Mouse (Mus musculus) myocyte (in vitro differentiated cells): Measurements from ENCODE around the gene Cgref1. TPM values are rescaled to one million over a fixed set of nuclear protein-coding genes. Genes with fewer than 3 reads are reported as not detected.

Source experiments
- H3K27me3 ChIP-seq: one replicate; pipeline ENCODE4 v1.6.1; 2011; ENCODE audit not compliant: control insufficient read depth, insufficient read depth, insufficient read length
- H3K36me3 ChIP-seq: one replicate; pipeline ENCODE4 v1.6.1; 2011; ENCODE audit not compliant: control insufficient read depth, insufficient read depth
- H3K4me2 ChIP-seq: one replicate; pipeline ENCODE4 v1.6.1; 2011; ENCODE audit warnings: low read depth, control low read depth
- H3K4me3 ChIP-seq: one replicate; pipeline ENCODE4 v1.5.1; 2011; ENCODE audit warnings: mild to moderate bottlenecking, control low read depth, moderate library complexity
- H3K79me2 ChIP-seq: one replicate; pipeline ENCODE4 v1.6.1; 2011; ENCODE audit not compliant: control insufficient read depth, insufficient read depth
- H3ac ChIP-seq: one replicate; pipeline ENCODE4 v1.6.1; 2011; ENCODE audit not compliant: control insufficient read depth, insufficient read length
- CEBPB ChIP-seq: IDR thresholded peaks from 2 replicates; pipeline ENCODE4 v1.6.1; 2011; ENCODE audit warnings: mild to moderate bottlenecking, moderate library complexity; ENCODE audit not compliant: poor library complexity, insufficient read depth, severe bottlenecking
- E2F4 ChIP-seq: IDR thresholded peaks from one replicate; pipeline ENCODE4 v1.6.1; 2011; ENCODE audit warnings: mild to moderate bottlenecking, control low read depth, moderate library complexity; ENCODE audit not compliant: insufficient read depth
- MAX ChIP-seq: IDR thresholded peaks from one replicate; pipeline ENCODE4 v1.6.1; 2011; ENCODE audit warnings: low read depth, mild to moderate bottlenecking, control low read depth
- MYOD1 ChIP-seq, 3 experiments: IDR thresholded peaks; one replicate each; pipeline ENCODE4 v1.6.1; 2011; ENCODE audit warnings: control low read depth in 2 of 3, low read depth in 2 of 3, mild to moderate bottlenecking in 2 of 3, moderate library complexity in 1 of 3; ENCODE audit not compliant: insufficient read length in 2 of 3, control insufficient read depth in 1 of 3
- MYOG ChIP-seq, 3 experiments: IDR thresholded peaks; one replicate each; pipeline ENCODE4 v1.6.1; 2011; ENCODE audit warnings: control low read depth in 2 of 3, low read depth in 2 of 3, mild to moderate bottlenecking in 2 of 3; ENCODE audit not compliant: insufficient read length in 2 of 3, control insufficient read depth in 1 of 3, insufficient read depth in 1 of 3
- POLR2A ChIP-seq: IDR thresholded peaks from one replicate; pipeline ENCODE4 v1.6.1; 2011; ENCODE audit warnings: low read depth, mild to moderate bottlenecking, control low read depth, moderate library complexity; ENCODE audit not compliant: insufficient read length
- POLR2AphosphoS2 ChIP-seq: IDR thresholded peaks from one replicate; pipeline ENCODE4 v1.6.1; 2011; ENCODE audit warnings: low read depth, control low read depth; ENCODE audit not compliant: insufficient read length
- REST ChIP-seq: IDR thresholded peaks from one replicate; pipeline ENCODE4 v1.6.1; 2011; ENCODE audit warnings: mild to moderate bottlenecking, control low read depth, moderate library complexity; ENCODE audit not compliant: insufficient read depth, insufficient read length
- SRF ChIP-seq: IDR thresholded peaks from one replicate; pipeline ENCODE4 v1.6.1; 2011; ENCODE audit warnings: low read depth; ENCODE audit not compliant: control insufficient read depth, insufficient read length
- TCF12 ChIP-seq: IDR thresholded peaks from one replicate; pipeline ENCODE4 v1.6.1; 2011; ENCODE audit warnings: mild to moderate bottlenecking, control low read depth; ENCODE audit not compliant: poor library complexity, insufficient read depth, severe bottlenecking
- TCF3 ChIP-seq: IDR thresholded peaks from one replicate; pipeline ENCODE4 v1.6.1; 2011; ENCODE audit warnings: low read depth, control low read depth; ENCODE audit not compliant: insufficient read length
- USF1 ChIP-seq: IDR thresholded peaks from one replicate; pipeline ENCODE4 v1.6.1; 2011; ENCODE audit warnings: low read depth, mild to moderate bottlenecking, control low read depth, moderate library complexity
- polyA plus RNA-seq: library from polyadenylated mRNA; unstranded; fragments of >200 nt; fragmentation: generic; extraction: Trizol; gene quantifications from one replicate; pipeline ENCODE4 v1.2.1, GENCODE M21; 2012; ENCODE audit warnings: missing spikeins

Cgref1 gene
- polyA plus RNA-seq, 1 experiment: 26.2 TPM

GRCm38 (mm10) chr5:30917348-30917747 is 28.0 kb downstream of the Cgref1 start:
- H3K27me3 ChIP-seq: no peaks in the 10 kb centered on the region
- H3K4me2 ChIP-seq: no peak overlapping the region
- H3K36me3 ChIP-seq: no peaks in the 10 kb centered on the region
- H3K79me2 ChIP-seq: no peaks in the 10 kb centered on the region
- no peak for TF ChIP-seq TCF3
- no peak for TF ChIP-seq MAX
- TF ChIP-seq MYOD1 (IDR thresholded peaks at IDR 0.05; ENCODE audit: control insufficient read depth in 1 of 3, insufficient read length in 2 of 3, low read depth in 2 of 3): no peak
- no peak for TF ChIP-seq CEBPB
- TF ChIP-seq REST: no peak
- TF ChIP-seq MYOG (IDR thresholded peaks at IDR 0.05; ENCODE audit: control insufficient read depth in 1 of 3, insufficient read depth in 1 of 3, insufficient read length in 2 of 3, low read depth in 2 of 3): no peak
- TF ChIP-seq TCF12: no peak
- no peak for TF ChIP-seq POLR2A
- TF ChIP-seq POLR2AphosphoS2: no peak
- no peak for TF ChIP-seq USF1
- TF ChIP-seq E2F4: no peak
- no peak for TF ChIP-seq SRF
- H3ac ChIP-seq: no peak overlapping the region
- H3K4me3 ChIP-seq: no peak overlapping the region

- TF ChIP-seq TCF3 (no peak), MYOG (IDR thresholded peaks at IDR 0.05; ENCODE audit: control insufficient read depth in 1 of 3, insufficient read depth in 1 of 3, insufficient read length in 2 of 3, low read depth in 2 of 3) (no peak), MYOD1 (IDR thresholded peaks at IDR 0.05; ENCODE audit: control insufficient read depth in 1 of 3, insufficient read length in 2 of 3, low read depth in 2 of 3) (peak in 1 of 3 experiments; percentile 2)
- no peak overlapping the region for H3ac ChIP-seq
- no peaks in the 10 kb centered on the region for H3K27me3 ChIP-seq
- no peaks in the 10 kb centered on the region for H3K79me2 ChIP-seq
- H3K4me2 ChIP-seq: no peak overlapping the region
- H3K4me3 ChIP-seq: no peak overlapping the region
- H3K36me3 ChIP-seq: no peaks in the 10 kb centered on the region
Observed at GRCm38 (mm10) chr5:30916841-30917240, 28.6 kb downstream of the Cgref1 start.

GRCm38 (mm10) chr5:30915974-30916433 is 29.4 kb downstream of the Cgref1 start:
- no peaks in the 10 kb centered on the region for H3K36me3 ChIP-seq
- H3K4me3 ChIP-seq: no peak overlapping the region
- H3ac ChIP-seq: no peak overlapping the region
- H3K79me2 ChIP-seq: no peaks in the 10 kb centered on the region
- no peaks in the 10 kb centered on the region for H3K27me3 ChIP-seq
- peak overlapping the region; percentile 57 for H3K4me2 ChIP-seq
- TF ChIP-seq REST: no peak
- TF ChIP-seq USF1: no peak
- peak; percentile 42 for TF ChIP-seq TCF12
- no peak for TF ChIP-seq POLR2AphosphoS2
- peak in 1 of 3 experiments; percentile 84 for TF ChIP-seq MYOG (IDR thresholded peaks at IDR 0.05; ENCODE audit: control insufficient read depth in 1 of 3, insufficient read depth in 1 of 3, insufficient read length in 2 of 3, low read depth in 2 of 3)
- TF ChIP-seq MYOD1 (IDR thresholded peaks at IDR 0.05; ENCODE audit: control insufficient read depth in 1 of 3, insufficient read length in 2 of 3, low read depth in 2 of 3): peak; percentile 54 to 75 (median 61)

- Histone ChIP-seq H3K4me2 (peak overlapping the region; percentile 63), H3K79me2 (no peaks in the 10 kb centered on the region), H3K27me3 (no peaks in the 10 kb centered on the region), H3ac (no peak overlapping the region), H3K4me3 (no peak overlapping the region), H3K36me3 (no peaks in the 10 kb centered on the region)
- TF ChIP-seq SRF (no peak), MYOD1 (IDR thresholded peaks at IDR 0.05; ENCODE audit: control insufficient read depth in 1 of 3, insufficient read length in 2 of 3, low read depth in 2 of 3) (peak in 1 of 3 experiments; percentile 4)
Observed at GRCm38 (mm10) chr5:30915456-30915855, 29.9 kb downstream of the Cgref1 start.

- H3K27me3 ChIP-seq: no peaks in the 10 kb centered on the region
- H3K36me3 ChIP-seq: no peaks in the 10 kb centered on the region
- peak overlapping the region; percentile 13 for H3K4me3 ChIP-seq
- H3ac ChIP-seq: no peak overlapping the region
- H3K79me2 ChIP-seq: no peaks in the 10 kb centered on the region
- peak overlapping the region; percentile 63 for H3K4me2 ChIP-seq
- no peak for TF ChIP-seq E2F4
- TF ChIP-seq REST: no peak
- TF ChIP-seq POLR2AphosphoS2: no peak
- no peak for TF ChIP-seq SRF
- no peak for TF ChIP-seq MAX
- no peak for TF ChIP-seq CEBPB
- no peak for TF ChIP-seq TCF3
- TF ChIP-seq TCF12: no peak
- no peak for TF ChIP-seq MYOG (IDR thresholded peaks at IDR 0.05; ENCODE audit: control insufficient read depth in 1 of 3, insufficient read depth in 1 of 3, insufficient read length in 2 of 3, low read depth in 2 of 3)
- no peak for TF ChIP-seq USF1
- TF ChIP-seq MYOD1 (IDR thresholded peaks at IDR 0.05; ENCODE audit: control insufficient read depth in 1 of 3, insufficient read length in 2 of 3, low read depth in 2 of 3): no peak
- TF ChIP-seq POLR2A: no peak
Observed at GRCm38 (mm10) chr5:30914849-30915248, 30.5 kb downstream of the Cgref1 start.
